Mouse (Mus musculus) C2C12 (cell line): ENCODE measurements around the gene Mb. TPM values are rescaled to one million over a fixed set of nuclear protein-coding genes. Genes with fewer than 3 reads are reported as not detected.

Source experiments
- H3K27me3 ChIP-seq: one replicate; pipeline ENCODE4 v1.6.1; 2011; ENCODE audit not compliant: control insufficient read depth, insufficient read depth, insufficient read length
- H3K36me3 ChIP-seq: one replicate; pipeline ENCODE4 v1.6.1; 2011; ENCODE audit not compliant: control insufficient read depth, insufficient read depth
- H3K4me3 ChIP-seq: one replicate; pipeline ENCODE4 v1.5.1; 2011; ENCODE audit warnings: mild to moderate bottlenecking, control low read depth; ENCODE audit not compliant: poor library complexity, insufficient read depth, severe bottlenecking
- H3K79me2 ChIP-seq: one replicate; pipeline ENCODE4 v1.6.1; 2011; ENCODE audit not compliant: control insufficient read depth, insufficient read depth
- H3K79me3 ChIP-seq: one replicate; pipeline ENCODE4 v1.6.1; 2011; ENCODE audit warnings: low read depth, control low read depth
- H3ac ChIP-seq: one replicate; pipeline ENCODE3; 2011; ENCODE audit warnings: low read depth; ENCODE audit not compliant: control insufficient read depth, insufficient read length
- CEBPB ChIP-seq: IDR thresholded peaks from one replicate; pipeline ENCODE4 v1.6.1; 2011; ENCODE audit warnings: low read depth, mild to moderate bottlenecking, control low read depth, moderate library complexity
- CTCF ChIP-seq: IDR thresholded peaks from one replicate; pipeline ENCODE4 v1.5.1; 2011; ENCODE audit not compliant: control insufficient read depth, insufficient read depth, insufficient read length
- FOSL1 ChIP-seq: IDR thresholded peaks from one replicate; pipeline ENCODE4 v1.8.0; 2011; ENCODE audit warnings: mild to moderate bottlenecking, low read length; ENCODE audit not compliant: poor library complexity, insufficient read depth, severe bottlenecking
- MAX ChIP-seq: IDR thresholded peaks from one replicate; pipeline ENCODE4 v1.6.1; 2011; ENCODE audit warnings: mild to moderate bottlenecking, control low read depth
- MYOD1 ChIP-seq: IDR thresholded peaks from one replicate; pipeline ENCODE4 v1.6.1; 2011; ENCODE audit warnings: low read depth; ENCODE audit not compliant: control insufficient read depth, insufficient read length
- MYOG ChIP-seq: IDR thresholded peaks from one replicate; pipeline ENCODE4 v1.6.1; 2011; ENCODE audit not compliant: control insufficient read depth, insufficient read length; ENCODE audit errors: extremely low read depth
- USF1 ChIP-seq: IDR thresholded peaks from one replicate; pipeline ENCODE4 v1.6.1; 2011; ENCODE audit warnings: low read depth, mild to moderate bottlenecking, control low read depth, moderate library complexity
- polyA plus RNA-seq: library from polyadenylated mRNA; unstranded; fragments of >200 nt; fragmentation: generic; extraction: Trizol; gene quantifications from one replicate; pipeline ENCODE4 v1.2.1, GENCODE M21; 2012; ENCODE audit warnings: missing spikeins

The Mb gene
- polyA plus RNA-seq, 1 experiment: 3.1 TPM

DNA sequence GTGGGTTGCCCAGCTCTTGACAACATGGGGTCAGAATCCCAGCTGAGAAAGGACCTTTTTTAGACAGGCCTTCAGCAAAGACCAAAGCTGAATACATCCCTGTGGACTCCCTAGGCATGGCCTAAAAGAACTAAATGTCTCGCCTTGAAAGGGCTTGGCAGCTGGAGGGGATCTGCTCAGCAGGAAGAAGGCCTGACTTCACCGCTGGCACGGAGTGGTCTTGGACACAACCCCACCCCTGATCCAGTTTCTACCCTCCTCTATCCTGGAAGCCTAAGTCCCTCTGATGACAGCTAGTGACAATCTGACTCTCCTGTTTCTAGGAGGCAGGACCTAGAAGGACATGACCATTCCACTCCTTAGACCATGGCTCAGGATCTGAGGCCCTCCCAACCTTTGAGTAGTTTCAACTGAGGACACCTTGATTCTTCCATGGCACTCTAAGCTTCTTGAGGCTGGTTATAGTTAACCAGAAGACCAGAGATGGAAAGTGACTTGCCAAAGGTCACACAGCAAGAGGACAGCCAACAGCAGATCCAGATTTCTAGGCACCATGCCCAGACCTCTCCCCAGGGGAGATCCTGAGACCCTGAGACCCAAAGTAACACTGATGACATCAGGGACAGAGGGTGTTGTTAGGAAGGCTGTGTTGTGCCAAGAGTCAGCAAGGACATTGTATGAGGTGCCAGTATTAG lies 47.1 kb downstream of the Mb start:
- no peak for TF ChIP-seq MAX
- TF ChIP-seq CTCF: no peak
- no peak for TF ChIP-seq MYOD1
- no peak for TF ChIP-seq MYOG
- TF ChIP-seq USF1: no peak
- TF ChIP-seq FOSL1: no peak
- TF ChIP-seq CEBPB: no peak
- Histone ChIP-seq H3K79me3 (no peaks in the 10 kb centered on the region), H3K36me3 (no peaks in the 10 kb centered on the region), H3K79me2 (no peaks in the 10 kb centered on the region), H3ac (no peak overlapping the region), H3K4me3 (no peak overlapping the region), H3K27me3 (peaks cover 27% of the 10 kb centered on the region)

DNA sequence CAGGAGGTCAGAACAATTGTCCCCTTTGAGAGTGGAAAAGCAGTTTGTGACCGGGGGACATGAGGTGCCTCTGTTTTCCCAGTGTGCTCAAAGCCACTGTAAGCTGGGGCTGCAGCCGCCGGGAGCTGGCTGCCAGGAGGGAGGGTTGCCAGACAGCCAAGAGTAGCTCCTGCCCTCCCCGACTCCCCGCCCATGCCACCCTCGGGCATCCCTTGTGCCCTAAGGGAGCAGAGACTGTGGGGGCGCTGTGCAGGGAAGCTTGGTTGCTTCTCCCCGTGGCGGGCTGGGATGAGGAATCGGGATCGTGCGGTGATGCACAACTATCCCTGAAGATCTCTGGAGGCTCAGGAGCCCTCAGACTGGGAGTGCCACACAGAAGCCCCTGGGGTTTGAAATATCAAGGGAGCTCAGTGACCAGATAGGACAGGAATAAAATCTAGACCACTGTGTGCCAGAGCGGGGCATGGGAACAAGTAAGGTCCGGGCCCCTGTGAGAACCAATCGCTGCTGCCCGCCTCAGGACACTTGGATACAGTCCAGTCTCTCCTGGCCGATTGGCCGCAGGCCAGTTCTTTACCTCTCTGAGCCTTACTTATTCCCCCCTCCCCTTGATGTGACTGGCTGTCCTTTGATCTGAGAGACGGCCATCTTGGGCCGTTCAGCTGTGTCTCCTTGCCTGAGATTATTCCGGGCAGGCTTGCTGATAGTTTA lies 51.4 kb downstream of the Mb start:
- H3ac ChIP-seq: no peak overlapping the region
- no peak overlapping the region for H3K4me3 ChIP-seq
- H3K27me3 ChIP-seq: peaks cover 34% of the 10 kb centered on the region
- H3K79me2 ChIP-seq: no peaks in the 10 kb centered on the region
- no peaks in the 10 kb centered on the region for H3K36me3 ChIP-seq
- TF ChIP-seq MYOG (no peak), CTCF (peak; percentile 32)
- H3K79me3 ChIP-seq: no peaks in the 10 kb centered on the region

DNA sequence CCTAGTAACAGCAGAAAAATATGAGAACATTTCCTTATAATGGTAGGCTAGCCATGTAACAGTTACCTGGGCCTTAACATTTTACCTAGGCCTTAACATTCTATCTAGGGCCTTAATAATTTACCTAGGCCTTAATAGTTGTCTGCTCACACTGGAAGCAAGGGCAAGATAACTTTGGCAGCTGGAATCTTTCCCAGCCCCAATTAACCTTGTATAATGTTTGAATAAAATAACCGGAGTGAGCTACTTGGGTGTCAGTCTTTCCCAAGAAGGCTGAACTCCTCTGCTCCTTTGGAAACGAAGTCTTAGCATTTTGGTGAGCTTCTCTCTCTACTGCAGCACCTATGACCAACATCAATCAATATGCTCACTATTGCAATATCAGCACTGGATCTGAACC lies 52.4 kb downstream of the Mb start:
- H3K27me3 ChIP-seq: peaks cover 34% of the 10 kb centered on the region

DNA sequence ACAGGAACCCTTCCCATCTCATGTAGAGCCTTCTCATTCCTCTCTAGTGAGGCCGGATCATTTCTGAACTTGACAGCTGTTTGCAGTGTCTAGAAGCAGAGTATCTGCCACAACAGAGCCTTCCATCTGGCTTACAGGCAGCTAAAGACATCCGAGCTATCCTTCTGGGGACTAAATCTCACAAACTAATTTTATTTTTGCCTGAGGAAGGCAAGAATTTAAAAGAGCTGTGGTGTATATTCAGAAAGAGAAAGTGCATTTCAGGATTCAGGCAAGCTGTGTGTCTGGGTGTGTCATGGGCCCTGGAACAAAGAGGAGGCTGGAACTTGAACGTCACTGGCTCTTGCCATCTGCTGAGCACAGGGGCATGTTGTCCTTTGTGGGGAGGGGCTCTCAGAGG lies 56.1 kb downstream of the Mb start:
- Histone ChIP-seq H3K36me3 (no peaks in the 10 kb centered on the region), H3K27me3 (peaks cover 20% of the 10 kb centered on the region), H3K79me2 (no peaks in the 10 kb centered on the region), H3K4me3 (no peak overlapping the region), H3ac (no peak overlapping the region), H3K79me3 (no peaks in the 10 kb centered on the region)
- TF ChIP-seq FOSL1 (no peak), MYOD1 (no peak)

More for the DNA sequence above, 52.4 kb downstream of the Mb start:
- Histone ChIP-seq H3K79me2 (no peaks in the 10 kb centered on the region), H3K79me3 (no peaks in the 10 kb centered on the region), H3K4me3 (no peak overlapping the region), H3ac (no peak overlapping the region), H3K36me3 (no peaks in the 10 kb centered on the region)
- no peak for TF ChIP-seq CEBPB
- no peak for TF ChIP-seq MAX
- no peak for TF ChIP-seq FOSL1
- no peak for TF ChIP-seq MYOD1
- TF ChIP-seq MYOG: no peak
- TF ChIP-seq CTCF: no peak
- no peak for TF ChIP-seq USF1

DNA sequence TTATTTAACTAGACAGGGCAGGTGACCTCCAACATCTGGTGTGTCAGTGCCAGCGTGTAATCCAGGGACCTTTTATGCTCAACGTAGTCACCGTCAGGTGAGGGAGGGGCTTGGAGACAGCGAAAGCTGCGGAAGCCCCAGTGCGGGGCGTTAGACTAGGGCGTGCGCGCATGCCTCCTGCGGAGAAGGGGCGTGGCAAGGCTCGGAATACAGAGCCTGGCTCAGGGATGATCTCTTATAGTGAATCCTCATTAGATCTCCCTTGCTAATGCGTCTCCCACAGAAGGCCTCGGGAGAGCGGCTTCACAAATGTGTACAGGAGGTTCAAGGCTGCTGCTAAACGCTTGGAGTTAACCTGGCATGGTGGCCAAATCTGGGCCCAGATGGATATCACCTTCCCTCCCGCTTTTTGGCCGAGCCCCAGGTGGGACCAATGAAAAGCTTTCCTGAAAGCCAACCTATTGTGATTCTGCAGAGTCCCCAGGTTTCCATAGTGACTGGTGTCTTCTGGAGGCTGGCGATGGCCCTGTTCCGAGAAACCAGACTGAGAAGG lies 62.9 kb downstream of the Mb start:
- H3K4me3 ChIP-seq: no peak overlapping the region
- H3K79me3 ChIP-seq: no peaks in the 10 kb centered on the region
- H3K27me3 ChIP-seq: no peaks in the 10 kb centered on the region
- no peaks in the 10 kb centered on the region for H3K79me2 ChIP-seq
- no peak for TF ChIP-seq MAX
- no peak for TF ChIP-seq MYOG
- TF ChIP-seq CEBPB: no peak
- TF ChIP-seq USF1: no peak
- TF ChIP-seq MYOD1: no peak
- TF ChIP-seq CTCF: no peak
- H3K36me3 ChIP-seq: no peaks in the 10 kb centered on the region
- H3ac ChIP-seq: no peak overlapping the region

DNA sequence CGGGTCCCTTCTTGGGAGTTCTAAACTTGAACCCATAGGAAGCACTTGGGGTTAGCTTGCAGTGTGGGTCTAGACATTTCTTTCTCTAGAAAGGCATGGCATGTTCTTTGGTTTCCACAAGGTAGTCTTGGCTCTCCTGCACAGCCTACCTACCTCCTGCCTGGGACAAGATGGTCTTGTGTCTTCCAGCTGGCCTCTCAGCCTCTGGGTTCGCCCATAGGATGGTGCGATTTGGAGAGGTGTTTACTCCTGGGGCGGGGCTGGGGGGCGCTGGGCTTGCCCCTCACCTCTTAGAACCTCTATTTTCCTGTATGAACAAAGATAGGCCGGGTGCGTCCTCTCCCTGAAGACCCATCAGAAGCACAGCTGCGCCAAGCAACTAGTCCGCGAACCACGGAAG lies 63.3 kb downstream of the Mb start:
- no peaks in the 10 kb centered on the region for H3K36me3 ChIP-seq
- H3K27me3 ChIP-seq: no peaks in the 10 kb centered on the region
- no peaks in the 10 kb centered on the region for H3K79me3 ChIP-seq
- TF ChIP-seq FOSL1: no peak
- no peak overlapping the region for H3ac ChIP-seq
- H3K4me3 ChIP-seq: no peak overlapping the region
- no peaks in the 10 kb centered on the region for H3K79me2 ChIP-seq
